Mouse (Mus musculus) kidney, postnatal 0 days (tissue): ENCODE measurements around the gene Ube3b. TPM values are rescaled to one million over a fixed set of nuclear protein-coding genes. Genes with fewer than 3 reads are reported as not detected.

Experiments
- ATAC-seq: fragments of 200-750 bp; cut with Nextera tagmentation; replicated peaks from 2 replicates; pipeline ENCODE4 v1.8.0; 2017; ENCODE audit warnings: low read depth, moderate number of reproducible peaks, moderate TSS enrichment, moderate library complexity; ENCODE audit not compliant: low FRiP score
- DNase-seq: peaks from one replicate; pipeline ENCODE4 v3.0.0-alpha.2; 2016; ENCODE audit warnings: low spot score
- H3K27ac ChIP-seq: fragments of 300-500 bp; sonication (generic); 2 replicates; pipeline ENCODE4 v1.5.1; 2014; ENCODE audit warnings: mild to moderate bottlenecking
- H3K27me3 ChIP-seq: fragments of 300-500 bp; sonication (generic); 2 replicates; pipeline ENCODE4 v1.6.1; 2014; ENCODE audit warnings: low read length, mixed read lengths; ENCODE audit not compliant: insufficient read depth
- H3K36me3 ChIP-seq: fragments of 300-500 bp; sonication (generic); 2 replicates; pipeline ENCODE4 v1.6.1; 2014; ENCODE audit warnings: low read length, mixed read lengths; ENCODE audit not compliant: insufficient read depth
- H3K4me1 ChIP-seq: fragments of 300-500 bp; sonication (generic); replicated peaks from 2 replicates; pipeline ENCODE4 v1.6.1; 2014; ENCODE audit warnings: antibody characterized with exemption, low read length, mixed read lengths; ENCODE audit not compliant: insufficient read depth
- H3K4me2 ChIP-seq: fragments of 300-500 bp; sonication (generic); 2 replicates; pipeline ENCODE4 v1.6.1; 2014; ENCODE audit warnings: mild to moderate bottlenecking, low read length, moderate library complexity, mixed read lengths
- H3K4me3 ChIP-seq: fragments of 300-500 bp; sonication (generic); replicated peaks from 2 replicates; pipeline ENCODE4 v1.5.1; 2014; ENCODE audit warnings: low read depth, low read length
- H3K9ac ChIP-seq: fragments of 300-500 bp; sonication (generic); 2 replicates; pipeline ENCODE4 v1.6.1; 2014; ENCODE audit warnings: low read depth, low read length
- H3K9me3 ChIP-seq: fragments of 300-500 bp; sonication (generic); replicated peaks from 2 replicates; pipeline ENCODE4 v1.6.1; 2016; ENCODE audit warnings: low read length, inconsistent platforms, mixed read lengths
- CTCF ChIP-seq: IDR thresholded peaks from 2 replicates; pipeline ENCODE4 v1.5.1; 2016; ENCODE audit warnings: antibody characterized with exemption, low read depth, mild to moderate bottlenecking, moderate library complexity
- WGBS: fragments of 180-500 bp; shearing (Covaris S2); extraction: QIAGEN DNeasy Blood & Tissue Kit; methylation state at CpG from one replicate; pipeline ENCODE4 v1.1.7; 2014; 5-methylcytosine and 5-hydroxymethylcytosine counted together
- polyA plus RNA-seq: library from polyadenylated mRNA; unstranded; fragments of >200 nt; fragmentation: Nextera tagmentation; extraction: Ambion mirVana; gene quantifications from 2 replicates; pipeline ENCODE4 v1.2.1, GENCODE M21; 2015

Ube3b gene
- polyA plus RNA-seq, 1 experiment from 2014 or later: 28.6 TPM

DNA sequence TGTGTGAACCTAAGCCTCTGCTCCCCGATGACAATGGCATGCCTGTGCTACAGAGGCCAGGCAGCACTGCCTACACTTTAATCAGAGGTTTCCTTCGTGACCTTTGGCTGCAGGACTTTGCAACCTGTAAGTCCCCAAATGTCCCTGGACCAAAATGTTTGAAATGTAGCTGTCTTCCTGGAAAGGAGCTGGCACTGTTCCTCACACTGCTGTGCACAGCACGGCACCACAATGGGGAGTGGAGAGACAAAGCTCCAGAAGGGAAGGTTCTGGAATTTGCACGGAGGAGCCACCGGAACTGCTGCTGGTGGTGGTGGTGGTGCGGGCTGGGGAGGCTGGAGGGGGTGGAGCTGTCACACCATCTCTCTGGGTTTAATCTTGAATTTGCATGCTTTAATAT, 46.3 kb downstream of the Ube3b start:
- ATAC-seq (no peak), DNase-seq (no peak)
- Histone ChIP-seq H3K4me1 (peaks cover 3% of the 10 kb centered on the region; the same call in 1 of the 2 replicates), H3K27ac (no peak overlapping the region), H3K36me3 (no peaks in the 10 kb centered on the region), H3K9ac (no peak overlapping the region), H3K9me3 (no peaks in the 10 kb centered on the region), H3K27me3 (no peaks in the 10 kb centered on the region), H3K4me3 (no peak overlapping the region), H3K4me2 (no peak overlapping the region)
- TF ChIP-seq CTCF: no peak
- WGBS: 75% methylated on average over 6 of the region's 6 CpGs

DNA sequence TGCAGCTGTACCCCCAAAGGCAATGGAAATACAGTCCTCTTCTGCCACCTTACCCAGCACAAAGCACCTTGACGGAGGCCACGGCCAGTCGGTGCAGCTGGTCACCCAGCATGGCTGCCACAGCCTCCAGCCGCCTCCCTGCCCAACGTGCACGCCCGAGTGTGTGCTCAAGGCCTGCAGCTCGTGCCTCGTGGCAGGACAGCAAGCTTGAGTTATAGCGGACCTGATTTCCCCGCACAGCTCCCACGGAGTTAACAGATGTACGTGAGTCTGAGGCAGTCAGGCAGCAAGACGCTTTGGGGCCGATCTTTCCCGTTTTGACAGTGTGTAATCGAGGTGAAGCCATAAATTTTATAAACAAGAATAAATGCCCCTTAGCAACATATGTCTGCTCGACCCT, 48.2 kb downstream of the Ube3b start:
- H3K4me3 ChIP-seq: no peak overlapping the region
- TF ChIP-seq CTCF: no peak
- H3K27me3 ChIP-seq: no peaks in the 10 kb centered on the region
- H3K4me1 ChIP-seq: no peaks in the 10 kb centered on the region
- WGBS: 19% methylated on average over 18 of the region's 18 CpGs
- no peak overlapping the region for H3K9ac ChIP-seq
- H3K4me2 ChIP-seq: no peak overlapping the region
- no peak overlapping the region for H3K27ac ChIP-seq
- ATAC-seq (no peak), DNase-seq (no peak)
- H3K36me3 ChIP-seq: no peaks in the 10 kb centered on the region
- no peaks in the 10 kb centered on the region for H3K9me3 ChIP-seq

DNA sequence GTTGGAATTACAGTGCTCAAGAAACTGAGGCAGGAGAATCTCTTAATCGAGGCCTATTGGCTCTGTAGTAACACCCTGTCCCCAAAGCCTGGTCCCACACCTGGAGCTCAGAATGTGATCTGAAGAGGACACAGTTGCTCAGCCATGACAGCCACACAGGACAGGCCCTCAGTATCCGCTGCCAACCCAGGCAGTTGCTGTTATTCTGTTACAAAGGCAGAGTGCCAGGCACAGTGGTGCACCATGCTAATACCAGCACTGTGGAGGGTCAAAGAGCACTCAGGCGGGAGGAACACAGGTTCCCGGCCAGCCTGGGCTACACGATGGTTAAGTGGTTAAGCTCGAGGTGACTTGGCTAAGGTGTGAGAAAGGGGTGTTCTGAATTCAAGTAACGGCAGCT, 49.4 kb downstream of the Ube3b start:
- 0 out of 2 replicates have a peak, but pooled peaks cover 2% of the 10 kb centered on the region for H3K36me3 ChIP-seq
- H3K4me1 ChIP-seq: no peaks in the 10 kb centered on the region
- no peak overlapping the region for H3K27ac ChIP-seq
- no peak overlapping the region for H3K9ac ChIP-seq
- ATAC-seq (no peak), DNase-seq (no peak)
- no peak overlapping the region for H3K4me3 ChIP-seq
- H3K4me2 ChIP-seq: no peak overlapping the region
- H3K9me3 ChIP-seq: no peaks in the 10 kb centered on the region
- no peaks in the 10 kb centered on the region for H3K27me3 ChIP-seq
- WGBS: 82% methylated on average over 7 of the region's 7 CpGs
- TF ChIP-seq CTCF: no peak

DNA sequence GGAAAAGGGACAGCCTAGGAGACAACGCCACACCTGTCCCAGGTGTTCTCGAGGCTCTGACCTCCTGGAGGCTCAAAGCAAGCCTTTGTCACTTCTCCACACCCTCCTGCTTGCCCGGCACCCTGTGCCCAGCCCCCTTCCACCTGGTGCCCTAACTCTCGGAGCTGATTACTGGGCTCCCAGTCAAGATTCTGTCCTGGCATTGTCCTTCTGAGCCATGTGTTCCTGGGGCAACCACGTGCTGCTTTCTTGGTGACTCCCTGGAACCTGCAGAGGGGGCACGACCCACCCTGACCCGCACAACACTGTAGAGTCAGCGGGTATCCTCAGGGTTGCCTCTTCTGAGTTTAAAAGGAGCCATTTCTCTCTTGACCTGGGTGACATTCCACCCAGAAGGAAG, 54.0 kb downstream of the Ube3b start:
- no peak for TF ChIP-seq CTCF
- Histone ChIP-seq H3K27ac (no peak overlapping the region), H3K27me3 (no peaks in the 10 kb centered on the region), H3K4me1 (no peaks in the 10 kb centered on the region), H3K9me3 (no peaks in the 10 kb centered on the region), H3K4me3 (no peak overlapping the region), H3K36me3 (peaks cover 23% of the 10 kb centered on the region), H3K4me2 (no peak overlapping the region), H3K9ac (no peak overlapping the region)
- WGBS: 92% methylated on average over 8 of the region's 8 CpGs
- no peak for ATAC-seq
- no peak for DNase-seq

DNA sequence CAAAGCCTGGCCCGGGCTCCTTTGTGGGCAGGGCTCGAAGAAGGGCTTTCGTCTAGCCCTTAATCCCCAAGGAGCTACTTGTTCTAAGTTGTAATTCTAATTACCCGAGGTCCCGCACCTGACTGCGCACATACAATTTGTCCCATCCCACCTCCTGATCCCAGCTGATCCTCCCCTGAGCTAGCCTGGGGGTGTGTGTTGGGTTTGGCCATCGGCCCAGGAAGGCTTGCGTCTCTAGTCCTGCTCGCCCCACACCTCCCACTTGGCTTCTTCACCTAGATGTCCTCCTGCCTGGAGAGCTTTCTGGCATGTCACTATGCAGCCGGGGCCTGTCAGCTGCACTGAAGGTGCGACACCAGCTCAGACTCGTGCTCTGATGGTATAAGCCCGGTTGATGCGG, 55.2 kb downstream of the Ube3b start:
- WGBS: 64% methylated on average over 14 of the region's 14 CpGs
- H3K36me3 ChIP-seq: peaks cover 23% of the 10 kb centered on the region
- no peak for DNase-seq
- H3K4me1 ChIP-seq: no peaks in the 10 kb centered on the region
- H3K9me3 ChIP-seq: no peaks in the 10 kb centered on the region
- H3K27ac ChIP-seq: no peak overlapping the region
- ATAC-seq: no peak
- TF ChIP-seq CTCF: no peak
- no peak overlapping the region for H3K4me3 ChIP-seq
- no peak overlapping the region for H3K4me2 ChIP-seq
- no peak overlapping the region for H3K9ac ChIP-seq
- no peaks in the 10 kb centered on the region for H3K27me3 ChIP-seq

DNA sequence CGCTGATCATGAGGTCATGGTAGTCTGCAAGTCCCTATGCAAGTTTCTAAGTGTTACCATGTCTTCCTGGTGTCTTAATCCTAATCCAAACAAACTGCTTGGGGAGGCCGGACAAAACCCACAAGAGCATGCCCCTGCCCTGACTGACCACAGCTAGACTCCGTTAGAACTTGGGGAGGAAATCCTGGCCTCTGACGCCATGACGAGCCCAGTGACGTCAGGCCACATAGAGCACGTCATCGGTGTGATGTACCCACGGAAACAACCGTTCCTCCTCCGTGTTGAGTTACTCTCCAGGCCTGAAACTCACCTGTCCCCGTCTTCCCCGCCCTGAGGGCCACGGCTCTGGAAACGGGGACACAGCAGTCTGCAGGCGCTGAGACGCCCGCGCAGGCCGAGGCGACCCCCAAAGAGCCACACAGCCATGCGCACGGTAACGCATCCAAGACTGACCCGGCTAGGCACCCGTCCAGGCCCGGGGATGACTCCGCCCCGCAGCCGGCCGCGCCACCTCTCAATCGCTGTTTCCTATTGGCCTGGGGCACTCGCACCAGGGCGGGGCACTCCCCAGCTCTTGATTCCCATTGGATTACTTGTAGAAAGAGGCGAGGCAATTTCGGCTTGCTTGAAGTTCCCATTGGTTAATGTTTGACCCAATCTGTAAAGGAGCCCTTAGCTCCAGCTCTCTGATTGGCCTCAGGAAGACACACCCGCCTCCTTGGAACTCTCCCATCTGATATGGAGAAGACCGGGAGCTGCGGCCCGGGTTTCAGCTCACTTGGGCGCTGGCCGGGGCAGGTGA, 63.4 kb downstream of the Ube3b start, which contains the start of the genes Mmab and Mvk:
TSS of gene Mmab (minus strand) at position 495 of the 802 bp plus-strand sequence.
TSS of gene Mvk (plus strand) at position 704 of the 802 bp plus-strand sequence.
- TF ChIP-seq CTCF: no peak

More for the DNA sequence above, 63.4 kb downstream of the Ube3b start, which contains the start of the genes Mmab and Mvk:
- ATAC-seq (peak; percentile 98), DNase-seq (peak; percentile 100)
- H3K27me3 ChIP-seq: no peaks in the 10 kb centered on the region
- H3K4me1 ChIP-seq: peaks cover 12% of the 10 kb centered on the region
- peak within 1 kb of the TSS; percentile 74 for H3K9ac ChIP-seq
- 2% methylated on average over 43 of the region's 43 CpGs for WGBS
- H3K9me3 ChIP-seq: no peaks in the 10 kb centered on the region
- peak within 1 kb of the TSS; percentile 74 for H3K4me2 ChIP-seq
- H3K27ac ChIP-seq: peak within 1 kb of the TSS; percentile 57
- H3K36me3 ChIP-seq: 0 out of 2 replicates have a peak, but pooled peaks cover 4% of the 10 kb centered on the region
- H3K4me3 ChIP-seq: peak within 1 kb of the TSS; percentile 74
